In the genomic region with DNA sequence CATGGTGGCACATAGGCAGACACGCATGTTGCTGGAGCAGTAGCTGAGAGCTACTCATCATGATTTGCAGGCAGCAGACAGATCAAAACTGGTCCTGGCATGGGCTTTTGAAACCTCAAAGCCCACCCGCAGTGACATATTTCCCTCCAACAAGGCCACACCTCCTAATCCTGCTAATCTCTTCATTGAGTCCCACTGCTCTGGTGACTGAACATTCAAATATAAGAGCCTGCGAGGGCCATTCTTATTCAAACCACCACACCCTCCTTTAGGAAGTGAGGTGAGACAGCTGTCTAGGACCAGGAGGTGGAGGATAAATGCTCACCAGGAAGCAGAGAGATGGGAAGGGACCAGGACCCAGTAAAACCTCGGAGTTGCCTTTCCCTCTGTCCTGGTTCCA, we compare ENCODE assay signal across 36 mouse cellular contexts.
A peak's percentile ranks its signal among the peaks of the same experiment; 100 is the strongest.
DNase-seq lines count a peak whose midpoint lies in the region; ATAC-seq and TF ChIP-seq lines count a peak whose summit lies in the region.
"Had no signal": no experiment of that assay in that cellular context is flagged by ENCODE, and none has a peak within 500 bp of the region (broad histone marks: within the 10 kb centered on the region; RNA-seq: fewer than 3 reads in every experiment).

No protein-coding gene starts in this region.

- peak; percentile 33 for DNase-seq in embryo, embryonic 10 days (ENCODE audit: low spot score)
- DNase-seq in embryo, embryonic 11 days, result no peak
- DNase-seq in forebrain, embryonic 14.5 days (ENCODE audit: low spot score), result peak; percentile 35
- peak; percentile 59 for DNase-seq in ES-E14 (ENCODE audit: low read depth, low spot score)
- DNase-seq in frontal cortex, postnatal 10 days (ENCODE audit: low spot score in 2 of 2), result no peak
- DNase-seq in right cerebral cortex, postnatal 4 days, result no peak
- DNase-seq: adrenal gland, adult 8-10 months; cerebellum, adult 11 months; cerebellum, adult 9-10 months; cerebellum, postnatal 36 days; gastrocnemius, adult 2 months; gastrocnemius, postnatal 36 days; heart, adult 18-20 months; heart, postnatal 36 days; kidney, adult 2 months; kidney, postnatal 4 days; layer of hippocampus, postnatal 36 days; liver, embryonic 13.5 days; lung, adult 18-20 months; lung, postnatal 10 days; right cerebral cortex, postnatal 14 days; thymus, postnatal 14 days had no signal

- no peak for ATAC-seq in forebrain, embryonic 14.5 days
- ATAC-seq in forebrain, embryonic 15.5 days (replicated peaks), result no peak
- ATAC-seq in midbrain, embryonic 13.5 days, result peak; percentile 84
- ATAC-seq: hindbrain, postnatal 0 days; intestine, embryonic 15.5 days had no signal

- in situ Hi-C loops in ES-E14 (cut with MboI; ENCODE audit: low sequenced_read_pairs in 2 of 2, unreplicated experiment in 2 of 2), result no loop called here

- no peak overlapping the region for H3K4me2 ChIP-seq in forebrain, embryonic 14.5 days (ENCODE audit: low read length)
- no peak overlapping the region for H3K4me2 ChIP-seq in forebrain, embryonic 15.5 days (replicated peaks)
- no peak overlapping the region for H3K4me2 ChIP-seq in midbrain, embryonic 13.5 days (replicated peaks)
- H3K4me2 ChIP-seq: embryonic facial prominence, embryonic 15.5 days; heart, embryonic 11.5 days; hindbrain, embryonic 12.5 days; intestine, embryonic 15.5 days; limb, embryonic 15.5 days; liver, embryonic 13.5 days; neural tube, embryonic 13.5 days; stomach, embryonic 15.5 days had no signal

- WGBS in forebrain, embryonic 14.5 days, result 12% methylated on average over 4 of the region's 4 CpGs
- WGBS in forebrain, embryonic 15.5 days, result 14% methylated on average over 4 of the region's 4 CpGs
- 8% methylated on average over 4 of the region's 4 CpGs for WGBS in midbrain, embryonic 13.5 days

- 0 out of 2 replicates have a peak, but pooled peaks cover 7% of the 10 kb centered on the region for H3K27me3 ChIP-seq in forebrain, embryonic 14.5 days (replicated peaks; ENCODE audit: control insufficient read depth, insufficient read depth, low read length)
- H3K27me3 ChIP-seq in forebrain, embryonic 15.5 days, result no peaks in the 10 kb centered on the region
- H3K27me3 ChIP-seq in midbrain, embryonic 13.5 days, result peaks cover 97% of the 10 kb centered on the region
- H3K27me3 ChIP-seq: CH12.LX; embryonic facial prominence, embryonic 15.5 days; intestine, embryonic 15.5 days; liver, embryonic 13.5 days; stomach, embryonic 15.5 days had no signal

- no peak overlapping the region for H3K27ac ChIP-seq in forebrain, embryonic 14.5 days (ENCODE audit: low read depth, low read length)
- no peak overlapping the region for H3K27ac ChIP-seq in forebrain, embryonic 15.5 days (replicated peaks)
- peak overlapping the region; percentile 38; the same call in 1 of the 2 replicates for H3K27ac ChIP-seq in ES-E14 (ENCODE audit: insufficient read depth, low read depth, low read length, poor library complexity, severe bottlenecking)
- H3K27ac ChIP-seq in midbrain, embryonic 13.5 days, result no peak overlapping the region
- H3K27ac ChIP-seq: embryonic facial prominence, embryonic 10.5 days; embryonic facial prominence, embryonic 15.5 days; gastrocnemius, adult 2 months; hindbrain, embryonic 12.5 days; hindbrain, postnatal 0 days; intestine, embryonic 15.5 days; kidney, postnatal 0 days; limb, embryonic 10.5 days; limb, embryonic 15.5 days; liver, embryonic 13.5 days; neural tube, embryonic 13.5 days; stomach, embryonic 15.5 days had no signal

- no peaks in the 10 kb centered on the region for H3K4me1 ChIP-seq in forebrain, embryonic 14.5 days (ENCODE audit: control insufficient read depth, insufficient read depth, low read length)
- peaks cover 2% of the 10 kb centered on the region; the same call in 1 of the 2 replicates for H3K4me1 ChIP-seq in forebrain, embryonic 15.5 days
- H3K4me1 ChIP-seq in ES-E14 (ENCODE audit: control insufficient read depth in 2 of 2, insufficient read depth in 2 of 2, low read length in 2 of 2, poor library complexity in 1 of 2), result peaks cover 5 to 19% of the 10 kb centered on the region in 2 experiments
- H3K4me1 ChIP-seq in midbrain, embryonic 13.5 days (replicated peaks), result peaks cover 14% of the 10 kb centered on the region
- H3K4me1 ChIP-seq: intestine, embryonic 15.5 days; limb, embryonic 15.5 days; liver, embryonic 13.5 days; neural tube, embryonic 13.5 days; stomach, embryonic 15.5 days had no signal

- H3K36me3 ChIP-seq in forebrain, embryonic 14.5 days (ENCODE audit: control insufficient read depth, insufficient read depth, low read length), result no peaks in the 10 kb centered on the region
- no peaks in the 10 kb centered on the region for H3K36me3 ChIP-seq in forebrain, embryonic 15.5 days
- H3K36me3 ChIP-seq in ES-E14 (ENCODE audit: control insufficient read depth, insufficient read depth, low read length, poor library complexity, severe bottlenecking), result no peaks in the 10 kb centered on the region
- H3K36me3 ChIP-seq in midbrain, embryonic 13.5 days, result no peaks in the 10 kb centered on the region
- H3K36me3 ChIP-seq: embryonic facial prominence, embryonic 10.5 days; embryonic facial prominence, embryonic 15.5 days; hindbrain, embryonic 12.5 days; intestine, embryonic 15.5 days; limb, embryonic 10.5 days; limb, embryonic 15.5 days; liver, embryonic 13.5 days; neural tube, embryonic 13.5 days; stomach, embryonic 15.5 days had no signal

- no peak overlapping the region for H3K9ac ChIP-seq in forebrain, embryonic 14.5 days (ENCODE audit: low read length)
- no peak overlapping the region for H3K9ac ChIP-seq in forebrain, embryonic 15.5 days (replicated peaks)
- no peak overlapping the region for H3K9ac ChIP-seq in ES-E14 (ENCODE audit: insufficient read depth, low read depth, low read length, poor library complexity, severe bottlenecking)
- H3K9ac ChIP-seq in midbrain, embryonic 13.5 days (replicated peaks), result no peak overlapping the region
- H3K9ac ChIP-seq: embryonic facial prominence, embryonic 15.5 days; hindbrain, embryonic 12.5 days; intestine, embryonic 15.5 days; limb, embryonic 15.5 days; liver, embryonic 13.5 days; neural tube, embryonic 13.5 days; stomach, embryonic 15.5 days had no signal

- H3K4me3 ChIP-seq in forebrain, embryonic 14.5 days (ENCODE audit: low read depth, low read length), result no peak overlapping the region
- H3K4me3 ChIP-seq in forebrain, embryonic 15.5 days, result no peak overlapping the region
- no peak overlapping the region for H3K4me3 ChIP-seq in ES-E14 (ENCODE audit: insufficient read depth in 1 of 2, low read depth in 1 of 2, low read length in 2 of 2, poor library complexity in 1 of 2, severe bottlenecking in 1 of 2)
- H3K4me3 ChIP-seq in midbrain, embryonic 13.5 days (replicated peaks), result no peak overlapping the region
- H3K4me3 ChIP-seq: embryonic facial prominence, embryonic 10.5 days; embryonic facial prominence, embryonic 15.5 days; gastrocnemius, adult 2 months; hindbrain, embryonic 12.5 days; intestine, embryonic 15.5 days; limb, embryonic 10.5 days; limb, embryonic 15.5 days; liver, embryonic 13.5 days; neural tube, embryonic 13.5 days; stomach, embryonic 15.5 days had no signal

- no peaks in the 10 kb centered on the region for H3K9me3 ChIP-seq in forebrain, embryonic 14.5 days (replicated peaks; ENCODE audit: control insufficient read depth, low read length)
- no peaks in the 10 kb centered on the region for H3K9me3 ChIP-seq in forebrain, embryonic 15.5 days
- no peaks in the 10 kb centered on the region for H3K9me3 ChIP-seq in ES-E14 (ENCODE audit: control insufficient read depth, insufficient read depth, low read depth, low read length)
- no peaks in the 10 kb centered on the region for H3K9me3 ChIP-seq in midbrain, embryonic 13.5 days
- H3K9me3 ChIP-seq: embryonic facial prominence, embryonic 10.5 days; embryonic facial prominence, embryonic 15.5 days; hindbrain, embryonic 12.5 days; intestine, embryonic 15.5 days; limb, embryonic 10.5 days; limb, embryonic 15.5 days; liver, embryonic 13.5 days; neural tube, embryonic 13.5 days; stomach, embryonic 15.5 days had no signal

TF ChIP-seq in ES-E14, 5 proteins besides CTCF, POLR2A, EP300 and RAD21:
- no peak for TF ChIP-seq CHD2 (IDR thresholded peaks at IDR 0.05; ENCODE audit: low read depth, low read length)
- no peak for TF ChIP-seq MAFK (IDR thresholded peaks at IDR 0.05; ENCODE audit: insufficient read depth, low read depth, low read length)
- TF ChIP-seq ZNF384 (IDR thresholded peaks at IDR 0.05; ENCODE audit: low read depth, low read length), result no peak
- TF ChIP-seq ZC3H11A (IDR thresholded peaks at IDR 0.05; ENCODE audit: borderline replicate concordance, low read depth, low read length), result no peak
- no peak for TF ChIP-seq HCFC1 (IDR thresholded peaks at IDR 0.05; ENCODE audit: borderline replicate concordance, insufficient read depth, low read length)

Comparison
In these comparisons a context has a peak if more than half of its experiments do, and no peak if none do; other contexts are left out.
1. DNase-seq: peak in embryo, embryonic 10 days (single experiment), forebrain, embryonic 14.5 days (single experiment) and ES-E14 (single experiment); none in embryo, embryonic 11 days (single experiment), frontal cortex, postnatal 10 days (0 of 2) and right cerebral cortex, postnatal 4 days (single experiment).